Mouse (Mus musculus): ENCODE measurements around the gene Gap43.
"Not testable (repeated sequence)": the region's sequence is repeated elsewhere in the genome, so short reads cannot be mapped to it uniquely, and the experiment has no call there.

Gene Gap43

DNA sequence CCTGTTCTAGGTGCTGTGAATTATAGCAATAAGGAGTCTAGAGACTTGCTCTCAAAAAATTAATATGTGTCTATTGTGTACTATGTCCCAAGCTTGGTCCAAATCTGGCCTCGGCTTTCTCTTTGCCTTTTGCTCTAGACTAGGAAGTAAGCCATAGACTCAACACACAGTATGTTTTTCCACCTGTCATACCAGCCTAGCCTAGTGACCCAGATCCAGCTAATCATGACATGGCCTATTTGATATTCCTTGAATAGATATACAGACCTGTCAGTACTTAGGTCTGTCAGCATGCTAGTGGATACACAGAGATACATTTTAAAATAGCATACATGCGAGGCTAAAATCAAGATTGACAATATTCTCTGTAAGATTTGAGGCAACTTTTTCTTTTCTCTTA, 46.4 kb downstream of the Gap43 start:
- peak; percentile 42 for DNase-seq (ENCODE audit: low spot score)

DNA sequence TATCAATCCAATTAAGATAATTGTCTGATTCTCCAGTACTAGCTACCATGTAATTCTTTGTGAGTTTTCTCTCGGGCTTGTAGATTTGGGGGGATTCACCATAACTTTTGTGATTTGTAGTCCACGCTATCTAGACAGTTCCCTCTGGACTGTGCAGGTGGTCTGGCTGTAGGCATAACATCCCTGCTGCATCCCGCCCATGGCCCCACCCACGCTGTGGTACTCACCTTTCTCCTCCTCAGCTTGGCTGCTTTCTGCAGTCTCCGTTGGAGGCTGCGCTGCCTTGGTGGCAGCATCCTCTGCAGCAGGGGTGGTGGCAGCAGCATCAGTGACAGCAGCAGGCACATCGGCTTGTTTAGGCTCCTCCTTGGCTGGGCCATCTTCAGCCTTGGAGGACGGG, 48.9 kb downstream of the Gap43 start:
- no peak for DNase-seq (ENCODE audit: low spot score)

DNA sequence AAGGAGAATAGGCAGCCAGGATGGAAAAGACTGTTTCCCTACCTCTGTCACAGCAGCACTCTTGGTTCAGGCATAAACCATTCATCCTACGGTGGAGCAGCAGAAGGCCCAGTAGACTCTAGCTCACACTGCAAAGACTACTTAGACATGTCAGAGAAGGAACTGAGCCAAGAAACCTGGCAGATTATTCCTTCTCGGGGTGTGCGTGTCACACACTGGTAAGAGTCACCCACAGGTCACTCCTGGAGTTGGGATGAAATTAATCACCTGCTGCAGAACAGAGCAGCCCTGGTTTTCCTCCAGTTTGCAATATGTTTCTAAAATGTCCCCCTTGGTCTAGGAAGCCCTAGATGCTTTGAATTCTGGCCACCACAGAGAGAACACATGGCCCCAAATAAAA, 56.4 kb downstream of the Gap43 start:
- no peak for DNase-seq (ENCODE audit: low spot score)

DNA sequence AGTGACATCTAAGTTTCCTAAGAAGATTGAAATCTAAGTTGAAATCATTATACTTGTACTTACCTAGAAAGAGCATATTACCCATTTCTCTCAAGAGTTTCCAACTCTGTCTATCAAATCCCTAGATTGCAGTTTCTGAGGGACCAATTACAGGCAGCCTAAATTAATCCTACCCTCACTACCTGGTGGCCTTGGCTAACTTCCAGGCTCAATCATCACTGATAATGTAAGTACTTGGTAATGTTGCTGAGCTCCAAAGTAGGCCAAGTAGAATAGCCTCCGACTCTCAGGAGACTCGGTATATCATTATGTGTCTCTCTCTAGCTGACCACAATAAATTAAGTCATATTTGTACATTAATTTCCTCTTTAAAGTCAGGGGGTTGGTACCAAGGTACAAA, 62.7 kb downstream of the Gap43 start:
- no peak for DNase-seq (ENCODE audit: low spot score)

DNA sequence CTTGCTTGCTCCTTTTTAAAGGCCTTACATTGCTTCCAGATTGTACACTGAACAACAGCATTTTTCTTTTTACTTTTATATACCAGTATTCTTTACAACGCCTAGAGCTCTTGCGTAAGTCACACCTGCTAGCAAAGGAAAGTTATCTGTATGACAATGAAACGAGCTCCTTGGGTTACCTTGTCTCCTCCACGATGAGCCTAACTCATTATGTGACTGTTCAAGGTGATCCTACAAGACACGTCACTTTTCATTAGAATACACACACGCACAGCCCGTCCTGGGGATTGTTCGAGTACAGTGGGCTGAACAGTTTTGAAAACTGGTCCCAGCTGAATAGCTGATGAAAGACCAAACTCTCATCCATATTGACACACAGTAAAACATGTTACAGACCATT, 63.2 kb downstream of the Gap43 start:
- DNase-seq (ENCODE audit: low spot score): no peak

DNA sequence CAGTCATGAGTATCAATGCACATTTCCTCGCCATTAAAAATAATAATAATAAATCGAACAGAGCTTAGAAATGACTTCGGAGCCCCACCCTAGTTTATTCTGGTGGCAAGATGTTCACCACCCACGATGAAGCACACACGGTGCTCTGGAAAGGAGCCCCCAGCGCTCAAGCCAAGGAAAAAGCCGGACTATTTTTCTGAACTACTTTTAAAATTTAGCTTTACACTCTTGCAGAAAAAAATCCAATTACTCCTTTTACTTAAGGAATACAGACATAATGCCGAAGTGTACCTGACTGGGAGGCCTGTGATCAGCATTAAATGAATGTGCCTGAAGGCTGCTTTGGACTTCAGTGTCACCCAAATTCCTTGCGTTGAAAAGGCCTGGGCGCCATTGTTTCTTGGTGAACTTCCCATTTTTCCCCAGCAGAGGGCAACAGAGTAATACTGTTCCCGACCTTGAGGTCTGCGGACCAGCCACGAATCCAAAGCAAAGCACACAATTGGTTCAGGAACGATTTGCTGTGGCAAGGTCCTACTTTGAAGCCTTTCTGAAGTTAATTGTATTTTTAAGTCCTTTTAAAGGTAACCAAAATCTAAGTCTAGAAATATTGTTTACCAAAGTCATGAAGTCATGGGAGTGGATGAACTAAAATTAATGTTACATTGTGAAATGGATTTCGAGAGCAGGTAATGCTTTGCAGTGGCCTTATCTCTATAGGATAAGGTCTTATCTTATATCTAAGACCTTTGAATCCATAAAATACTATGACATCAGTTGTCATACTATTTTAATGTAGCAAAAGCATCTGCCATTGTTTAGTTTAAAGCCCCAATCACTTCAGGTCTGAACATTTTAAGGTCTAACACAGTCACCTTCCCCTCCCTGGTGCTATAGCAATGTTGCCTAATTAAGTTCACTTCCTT, 64.0 kb downstream of the Gap43 start:
- DNase-seq (ENCODE audit: low spot score): peak; percentile 93

DNA sequence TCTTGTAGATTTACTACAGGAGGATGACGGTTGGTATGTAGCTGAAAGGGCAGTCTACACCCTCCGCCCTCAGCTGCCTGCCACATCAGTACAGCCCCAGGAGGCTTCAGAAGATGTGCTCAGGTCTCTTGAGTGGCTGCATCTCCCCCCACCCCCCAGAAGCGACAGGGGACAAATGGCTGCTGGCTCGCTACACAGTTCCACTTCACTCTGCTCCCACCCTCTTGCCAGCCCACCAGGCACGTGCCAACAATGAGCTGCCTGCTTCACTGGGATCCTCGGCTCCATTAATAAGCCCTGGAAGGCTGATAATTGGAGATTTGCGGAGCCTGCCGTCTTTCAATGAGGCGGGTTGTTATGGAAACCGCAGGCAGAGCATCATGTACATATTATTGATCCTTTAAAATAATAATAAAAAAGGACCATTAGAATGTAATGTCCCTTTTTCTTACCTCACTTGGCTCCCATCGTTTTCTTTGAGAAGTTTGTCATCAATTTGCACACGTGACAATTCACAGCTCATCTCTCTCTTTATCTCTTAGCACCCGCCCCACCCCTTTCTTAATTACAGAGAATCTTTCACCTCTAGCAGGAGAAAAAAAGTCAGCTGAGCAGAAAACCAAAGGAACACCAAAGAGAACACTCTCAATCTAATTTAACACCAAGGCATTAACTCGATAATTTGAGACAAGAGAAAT, 64.8 kb downstream of the Gap43 start:
- DNase-seq (ENCODE audit: low spot score): peak; percentile 51

DNA sequence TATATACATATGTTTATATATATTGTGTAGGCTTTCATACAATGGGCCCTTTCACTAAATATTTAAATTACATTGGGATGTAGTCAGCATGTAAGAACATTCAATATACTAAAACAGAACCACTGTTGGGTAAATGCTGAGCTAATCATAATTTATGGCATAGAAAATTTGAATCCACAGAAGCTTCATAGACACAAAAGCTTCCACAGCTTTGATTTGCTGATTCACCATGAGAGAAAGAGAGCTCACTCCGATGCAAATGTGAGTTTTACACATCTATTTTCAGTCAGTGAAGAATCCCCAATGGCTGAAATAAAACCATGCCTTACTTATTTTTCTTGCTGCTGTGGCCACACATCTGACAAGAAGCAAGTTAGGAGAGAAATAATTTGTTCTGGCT, 69.2 kb downstream of the Gap43 start:
- no peak for DNase-seq (ENCODE audit: low spot score)

DNA sequence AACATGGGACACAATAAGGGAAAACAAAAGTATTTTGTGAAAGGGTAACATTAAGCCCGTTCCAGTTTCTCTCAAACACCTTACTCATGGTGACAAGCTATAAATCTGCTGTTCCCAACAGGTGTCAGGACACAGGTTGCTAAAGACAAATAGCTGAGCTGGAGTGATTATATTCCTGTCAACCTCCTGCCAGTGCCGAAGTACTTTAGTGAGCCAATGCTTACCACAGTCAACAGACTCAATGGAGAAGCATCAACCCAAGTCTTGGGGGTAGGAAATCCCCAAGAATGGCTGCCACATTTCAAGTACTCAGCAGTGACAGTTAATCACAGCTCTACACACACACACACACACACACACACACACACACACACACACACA, 70.9 kb downstream of the Gap43 start:
- no peak for DNase-seq (ENCODE audit: low spot score)

DNA sequence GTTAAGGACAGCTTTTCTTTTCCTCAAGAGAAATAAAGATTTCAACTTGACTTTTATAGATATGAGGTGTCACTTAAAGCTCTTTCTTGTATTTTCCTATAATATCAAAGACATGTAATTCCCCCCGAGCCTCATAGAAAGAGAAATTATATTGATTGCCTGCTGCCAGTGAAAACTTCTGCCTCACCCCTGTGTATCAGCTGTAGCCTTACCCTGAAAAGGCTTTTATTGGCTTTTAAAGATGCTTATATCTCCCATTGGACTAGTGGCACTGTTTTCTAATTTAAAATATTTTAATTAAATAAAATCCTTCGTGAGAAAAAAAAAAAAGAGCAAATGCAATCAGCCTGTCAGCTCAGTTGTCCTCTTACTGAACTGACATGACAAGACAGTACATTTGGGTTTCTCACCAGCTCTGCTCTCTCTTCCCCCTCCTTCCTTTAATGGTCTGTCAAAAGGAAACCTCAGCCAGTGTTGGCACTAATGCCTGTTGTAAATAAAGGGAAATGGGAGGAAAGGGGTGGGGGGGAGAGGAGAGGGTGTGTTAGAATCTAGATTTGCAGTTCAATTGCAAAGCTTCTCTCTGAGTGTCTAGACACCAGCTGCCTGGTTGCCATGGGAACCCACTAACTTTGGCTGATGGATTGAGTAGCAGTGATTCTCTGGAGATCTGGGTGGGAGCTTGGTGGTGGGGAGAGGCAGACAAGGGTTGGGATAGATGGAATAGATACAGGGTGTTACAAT, 71.4 kb downstream of the Gap43 start:
- DNase-seq (ENCODE audit: low spot score): peak; percentile 75

DNA sequence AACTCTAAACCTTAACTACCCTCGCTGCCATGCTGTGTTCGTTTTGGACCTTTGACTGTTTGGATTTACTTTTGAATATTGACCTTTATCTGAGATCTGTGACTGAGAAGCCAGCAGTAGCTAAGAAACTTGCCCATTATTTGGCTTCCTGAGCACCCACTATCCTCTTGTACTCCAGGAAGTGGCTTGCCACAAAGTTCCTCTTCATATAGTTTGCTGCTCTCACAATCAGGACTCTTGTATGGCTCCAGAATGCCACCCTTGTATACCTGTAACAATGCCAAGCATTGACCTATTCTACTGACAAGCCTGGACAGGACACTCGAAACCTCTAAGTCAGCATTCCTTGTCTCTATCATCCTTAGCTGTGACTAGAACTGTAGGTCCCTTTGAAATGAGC, 75.3 kb downstream of the Gap43 start:
- no peak for DNase-seq (ENCODE audit: low spot score)

DNA sequence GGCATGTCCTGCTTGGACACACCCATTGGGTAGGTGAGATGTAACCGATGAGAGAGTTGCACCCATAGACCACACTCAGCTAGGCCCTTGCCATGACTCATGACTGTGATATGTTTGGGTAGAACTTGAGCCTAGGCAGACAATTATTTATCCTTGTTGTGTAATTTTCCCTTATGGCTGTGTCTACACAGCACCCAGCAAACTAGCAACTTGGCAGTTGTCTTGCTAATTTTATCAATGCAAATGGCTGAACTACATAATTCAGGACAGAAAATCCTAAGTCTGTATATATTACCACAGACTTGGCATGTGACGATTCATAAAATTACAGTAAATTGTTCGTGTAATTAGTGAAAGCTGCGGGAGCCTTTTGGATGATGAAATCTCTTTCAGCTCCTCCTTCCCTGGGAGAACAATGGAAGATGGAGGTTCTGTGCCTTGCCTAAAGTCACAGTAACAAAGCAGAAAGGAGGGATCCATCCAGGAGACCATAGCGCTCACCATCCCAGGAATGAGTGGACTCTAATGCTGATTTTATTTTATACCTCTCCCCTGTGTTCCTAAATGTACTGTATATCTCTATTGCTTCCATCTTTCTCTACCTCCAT, 77.4 kb downstream of the Gap43 start:
- no peak for DNase-seq (ENCODE audit: low spot score)

DNA sequence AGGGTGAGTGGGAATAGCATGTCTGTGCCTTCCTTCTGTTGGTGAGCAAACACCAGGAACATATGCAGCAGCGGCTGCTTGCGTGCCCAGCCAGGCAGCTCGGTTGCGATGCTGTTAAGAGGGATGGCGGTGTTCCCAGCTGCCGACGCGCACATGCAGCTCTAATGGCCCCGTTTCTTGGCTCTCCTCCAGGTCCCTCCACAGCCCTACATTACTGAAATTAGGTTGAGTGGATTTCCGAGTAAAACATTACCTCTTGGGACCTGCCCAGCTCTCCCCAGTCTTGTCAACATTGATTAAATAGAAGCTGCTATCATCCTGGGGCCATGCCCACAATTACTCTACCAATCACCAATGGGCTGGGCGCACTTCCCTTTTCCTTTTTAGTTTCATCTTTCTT, 84.8 kb downstream of the Gap43 start:
- peak; percentile 62 for DNase-seq (ENCODE audit: low spot score)

DNA sequence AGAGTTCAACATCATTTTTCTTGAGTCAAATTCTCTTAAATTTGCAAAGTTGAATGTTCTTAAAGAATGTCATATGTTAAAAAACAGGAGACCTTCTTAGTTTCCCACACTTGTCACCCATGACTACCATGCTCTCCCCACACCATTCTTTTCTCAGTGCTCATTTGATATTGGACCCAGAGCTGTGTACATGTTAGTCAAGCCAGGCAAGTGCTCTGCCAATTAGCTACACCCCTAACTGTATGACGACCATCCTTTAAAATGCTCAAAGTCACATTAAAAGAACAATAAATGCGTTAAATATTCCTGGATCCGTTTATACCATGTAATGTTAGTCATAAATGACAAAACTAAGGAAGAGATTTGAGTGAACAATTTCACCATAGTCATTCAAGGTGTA, 85.2 kb downstream of the Gap43 start:
- no peak for DNase-seq (ENCODE audit: low spot score)

DNA sequence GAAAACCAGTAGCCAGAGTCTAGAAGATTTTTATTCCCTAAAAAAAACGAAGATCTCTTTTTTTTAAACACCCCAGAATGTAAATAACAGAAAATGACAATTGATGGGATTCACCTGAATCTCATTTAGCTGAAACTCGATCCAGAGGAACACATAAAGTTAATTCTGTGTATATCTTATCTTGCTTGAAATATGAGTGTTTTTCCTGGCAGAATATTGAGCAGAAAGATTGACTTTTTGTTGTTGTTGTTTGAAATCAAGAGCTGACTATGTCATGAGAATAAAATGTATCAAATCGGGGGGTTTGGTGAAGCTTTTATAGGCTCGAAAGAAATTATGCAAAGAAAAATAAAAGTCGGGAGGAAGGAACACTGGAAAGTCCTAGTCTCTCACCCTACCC, 88.2 kb downstream of the Gap43 start:
- no peak for DNase-seq (ENCODE audit: low spot score)

DNA sequence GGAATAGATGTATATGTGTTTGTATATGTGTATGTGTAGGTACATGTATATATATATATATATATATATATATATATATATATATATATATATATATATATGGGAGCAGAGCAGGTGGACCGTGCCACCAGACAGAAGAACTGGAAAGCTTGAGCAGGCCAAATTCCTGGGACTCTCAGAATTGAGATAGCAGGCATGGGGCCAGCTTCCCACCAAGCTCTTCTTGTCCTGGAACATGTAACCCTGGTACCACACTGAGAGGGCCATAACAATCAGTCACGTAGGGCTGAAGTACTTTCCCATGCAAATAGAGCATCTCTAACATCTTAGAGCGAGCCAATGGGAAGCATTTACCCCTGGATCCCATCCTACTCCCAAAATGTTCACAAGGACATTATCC, 96.3 kb downstream of the Gap43 start:
- not testable (repeated sequence) for DNase-seq (ENCODE audit: low spot score)

DNA sequence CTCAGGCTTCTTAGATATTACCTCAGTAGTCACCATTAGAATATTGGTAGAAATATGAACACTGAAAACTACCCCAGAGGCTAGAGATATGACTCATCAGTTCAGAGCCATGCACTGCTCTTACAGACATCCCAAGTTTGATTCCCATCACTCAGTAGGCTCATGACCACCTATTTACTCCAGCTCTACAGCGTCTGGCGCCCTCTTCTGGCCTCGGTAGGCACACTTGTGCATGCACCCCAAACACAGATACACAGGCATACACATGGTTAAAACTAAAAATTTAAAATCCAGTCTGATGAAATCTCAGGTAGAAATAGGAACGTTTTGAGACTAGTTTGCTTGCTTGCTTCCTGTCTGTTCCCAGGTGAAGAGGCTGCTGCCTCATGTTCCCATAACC, 109.1 kb downstream of the Gap43 start:
- DNase-seq (ENCODE audit: low spot score): no peak
